Mouse (Mus musculus) MEL (cell line): ENCODE results near the gene Cd59a. TPM values are rescaled to one million over a fixed set of nuclear protein-coding genes. Genes with fewer than 3 reads are reported as not detected.
A peak's percentile ranks its signal among the peaks of the same experiment; 100 is the strongest.

Experiments used
- DNase-seq: peaks from one replicate; pipeline ENCODE4 v3.0.0; 2011; ENCODE audit warnings: low read depth, low spot score
- H3K27ac ChIP-seq: 2 replicates; pipeline ENCODE4 v1.5.1; 2012; ENCODE audit warnings: low read depth, mild to moderate bottlenecking, control low read depth, low read length, moderate library complexity; ENCODE audit not compliant: control insufficient read depth
- H3K27me3 ChIP-seq, 2 experiments: fragments of 150-350 bp in 1 of 2; sonication (generic) in 1 of 2; 2 replicates each; pipeline ENCODE4 v1.6.1; 2012; ENCODE audit warnings: low read length in 2 of 2, mild to moderate bottlenecking in 2 of 2, improper control_type of control experiment in 1 of 2, moderate library complexity in 1 of 2; ENCODE audit not compliant: insufficient read depth in 2 of 2, control insufficient read depth in 1 of 2
- H3K36me3 ChIP-seq, 2 experiments: 2 replicates each; pipeline ENCODE4 v1.6.1; 2012 to 2014; ENCODE audit warnings: low read length in 2 of 2, improper control_type of control experiment in 1 of 2, inconsistent platforms in 1 of 2, mild to moderate bottlenecking in 1 of 2; ENCODE audit not compliant: insufficient read depth in 2 of 2, control insufficient read depth in 1 of 2
- H3K4me1 ChIP-seq, 2 experiments: fragments of 150-350 bp in 1 of 2; sonication (generic) in 1 of 2; 2 replicates each; pipeline ENCODE4 v1.6.1; 2012; ENCODE audit warnings: low read length in 2 of 2, improper control_type of control experiment in 1 of 2, mild to moderate bottlenecking in 1 of 2; ENCODE audit not compliant: insufficient read depth in 2 of 2, control insufficient read depth in 1 of 2
- H3K4me3 ChIP-seq, 2 experiments: fragments of 150-350 bp in 1 of 2; sonication (generic) in 1 of 2; 2 replicates each; pipeline ENCODE4 v1.5.1; 2012; ENCODE audit warnings: low read depth in 2 of 2, low read length in 2 of 2, mild to moderate bottlenecking in 2 of 2, moderate library complexity in 2 of 2, control low read depth in 1 of 2, improper control_type of control experiment in 1 of 2; ENCODE audit not compliant: control insufficient read depth in 1 of 2, insufficient read depth in 1 of 2
- H3K79me2 ChIP-seq: 2 replicates; pipeline ENCODE4 v1.6.1; 2012; ENCODE audit warnings: mild to moderate bottlenecking, low read length, moderate library complexity; ENCODE audit not compliant: control insufficient read depth, poor library complexity, insufficient read depth
- H3K9ac ChIP-seq: 2 replicates; pipeline ENCODE4 v1.6.1; 2012; ENCODE audit warnings: low read depth, mild to moderate bottlenecking, control low read depth, low read length, moderate library complexity; ENCODE audit not compliant: control insufficient read depth, poor library complexity, severe bottlenecking
- H3K9me3 ChIP-seq: fragments of 150-350 bp; sonication (generic); replicated peaks from 2 replicates; pipeline ENCODE4 v1.6.1; 2012; ENCODE audit warnings: mild to moderate bottlenecking, low read length, improper control_type of control experiment, moderate library complexity; ENCODE audit not compliant: insufficient read depth
- BHLHE40 ChIP-seq: IDR thresholded peaks from 2 replicates; pipeline ENCODE4 v1.6.1; 2012; ENCODE audit warnings: low read depth, mild to moderate bottlenecking, inconsistent platforms, low read length, improper control_type of control experiment, borderline replicate concordance
- CHD2 ChIP-seq: IDR thresholded peaks from 2 replicates; pipeline ENCODE4 v1.6.1; 2011; ENCODE audit warnings: low read length, improper control_type of control experiment
- CTCF ChIP-seq, 3 experiments: IDR thresholded peaks in 2 of 3; conservative IDR thresholded peaks in 1 of 3; 2 replicates each; pipeline ENCODE4 v1.5.1; 2011 to 2012; ENCODE audit warnings: low read length in 3 of 3, low read depth in 2 of 3, mild to moderate bottlenecking in 2 of 3, improper control_type of control experiment in 1 of 3, inconsistent platforms in 1 of 3, mixed read lengths in 1 of 3, moderate library complexity in 1 of 3; ENCODE audit not compliant: control insufficient read depth in 1 of 3, insufficient read depth in 1 of 3, poor library complexity in 1 of 3, severe bottlenecking in 1 of 3
- ELF1 ChIP-seq: IDR thresholded peaks from 2 replicates; pipeline ENCODE4 v1.6.1; 2014; ENCODE audit warnings: low read depth, mild to moderate bottlenecking, inconsistent platforms, low read length, improper control_type of control experiment, moderate library complexity
- EP300 ChIP-seq, 2 experiments: IDR thresholded peaks; 2 replicates each; pipeline ENCODE4 v1.6.1; 2011; ENCODE audit warnings: improper control_type of control experiment in 2 of 2, low read length in 2 of 2, low read depth in 1 of 2, mild to moderate bottlenecking in 1 of 2
- ETS1 ChIP-seq: IDR thresholded peaks from 2 replicates; pipeline ENCODE4 v1.6.1; 2012; ENCODE audit warnings: low read depth, mild to moderate bottlenecking, inconsistent platforms, low read length, improper control_type of control experiment, moderate library complexity
- GATA1 ChIP-seq: IDR thresholded peaks from 2 replicates; pipeline ENCODE4 v1.6.1; 2011; ENCODE audit warnings: low read depth, low read length, improper control_type of control experiment
- KAT2A ChIP-seq: conservative IDR thresholded peaks from 2 replicates; pipeline ENCODE4 v1.6.1; 2012; ENCODE audit warnings: low read depth, low read length, improper control_type of control experiment, inconsistent platforms
- MXI1 ChIP-seq: IDR thresholded peaks from 2 replicates; pipeline ENCODE4 v1.6.1; 2011; ENCODE audit warnings: mild to moderate bottlenecking, low read depth, low read length, improper control_type of control experiment
- NELFE ChIP-seq: IDR thresholded peaks from 2 replicates; pipeline ENCODE4 v1.6.1; 2011; ENCODE audit warnings: low read depth, low read length, improper control_type of control experiment
- POLR2AphosphoS2 ChIP-seq: IDR thresholded peaks from 2 replicates; pipeline ENCODE4 v1.6.1; 2011; ENCODE audit warnings: low read length, improper control_type of control experiment
- POLR2AphosphoS5 ChIP-seq: IDR thresholded peaks from 2 replicates; pipeline ENCODE4 v1.6.1; 2012; ENCODE audit warnings: low read depth, borderline replicate concordance, mild to moderate bottlenecking, inconsistent platforms, low read length, moderate library complexity, mixed read lengths
- RAD21 ChIP-seq: IDR thresholded peaks from 2 replicates; pipeline ENCODE4 v1.6.1; 2011; ENCODE audit warnings: mild to moderate bottlenecking, low read depth, low read length, improper control_type of control experiment
- RCOR1 ChIP-seq: IDR thresholded peaks from 2 replicates; pipeline ENCODE4 v1.6.1; 2012; ENCODE audit warnings: low read depth, mild to moderate bottlenecking, inconsistent platforms, low read length, improper control_type of control experiment
- TCF12 ChIP-seq: IDR thresholded peaks from 2 replicates; pipeline ENCODE4 v1.6.1; 2014; ENCODE audit warnings: low read depth, mild to moderate bottlenecking, inconsistent platforms, low read length, improper control_type of control experiment, moderate library complexity
- USF1 ChIP-seq: IDR thresholded peaks from 2 replicates; pipeline ENCODE4 v1.6.1; 2014; ENCODE audit warnings: low read depth, mild to moderate bottlenecking, inconsistent platforms, low read length, improper control_type of control experiment, moderate library complexity
- USF2 ChIP-seq, 2 experiments: IDR thresholded peaks; 2 replicates each; pipeline ENCODE4 v1.6.1; 2011 to 2012; ENCODE audit warnings: improper control_type of control experiment in 2 of 2, low read length in 2 of 2, borderline replicate concordance in 1 of 2, inconsistent platforms in 1 of 2, low read depth in 1 of 2, mild to moderate bottlenecking in 1 of 2; ENCODE audit not compliant: insufficient read depth in 1 of 2
- ZKSCAN1 ChIP-seq: IDR thresholded peaks from 2 replicates; pipeline ENCODE4 v1.6.1; 2012; ENCODE audit warnings: low read depth, mild to moderate bottlenecking, inconsistent platforms, low read length, improper control_type of control experiment, moderate library complexity
- ZNF384 ChIP-seq: IDR thresholded peaks from 2 replicates; pipeline ENCODE4 v1.6.1; 2012; ENCODE audit warnings: low read depth, mild to moderate bottlenecking, inconsistent platforms, low read length, improper control_type of control experiment
- polyA plus RNA-seq, 2 experiments: library from polyadenylated mRNA; stranded (reverse) in 1 of 2; unstranded in 1 of 2; fragments of >175 nt in 1 of 2; fragments of >200 nt in 1 of 2; gene quantifications; 2 replicates each; pipeline versions ENCODE4 v1.2.1 to v1.2.4; 2012; ENCODE audit warnings: low replicate concordance in 2 of 2, low read depth in 1 of 2; ENCODE audit not compliant: insufficient read length in 2 of 2, insufficient read depth in 1 of 2, missing spikeins in 1 of 2
- total RNA-seq: library from RNA; depleted of rRNA; stranded (reverse); fragments of 300-350 nt; gene quantifications from 2 replicates; pipeline ENCODE4 v1.2.3, GENCODE M21; 2012

The Cd59a gene
- total and polyA plus RNA-seq, 3 experiments, result 0.08 to 0.96 TPM; not detected in 1

- peaks cover 9 to 30% of the 10 kb centered on the region in 2 experiments for H3K27me3 ChIP-seq
- H3K9ac ChIP-seq, result peak overlapping the region; percentile 63; the same call in 1 of the 2 replicates
Observed at GRCm38 (mm10) chr2:104123540-104123939, 27.9 kb downstream of the Cd59a start.

DNA sequence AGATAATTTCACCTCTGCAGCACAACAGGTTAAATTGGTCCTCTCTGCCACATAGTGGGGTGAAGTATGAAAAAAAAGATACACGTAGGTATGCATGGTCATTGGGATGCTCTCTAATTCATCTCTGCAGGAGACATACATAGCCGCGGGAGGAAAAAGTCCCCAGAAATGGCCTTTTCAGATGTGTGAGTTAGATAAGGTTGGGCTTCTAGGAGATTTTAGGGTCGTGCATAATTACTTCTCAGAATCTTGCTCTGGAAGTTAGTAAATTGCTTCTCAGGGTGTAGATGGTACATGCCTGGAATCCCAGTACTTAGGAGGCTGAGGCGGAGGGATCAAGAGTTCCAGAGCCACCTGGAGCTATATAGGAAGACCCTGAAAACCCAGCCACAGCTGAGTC is 28.5 kb downstream of the Cd59a start:
- H3K27me3 ChIP-seq, result peaks cover 9 to 30% of the 10 kb centered on the region in 2 experiments
- no peak for DNase-seq
- peaks cover 0 to 20% of the 10 kb centered on the region in 2 experiments; a peak in 2 of 4 replicates for H3K36me3 ChIP-seq
- 0 out of 2 replicates have a peak, but pooled peaks have one; percentile 11 for TF ChIP-seq GATA1
- TF ChIP-seq BHLHE40, result no peak
- no peak overlapping the region for H3K9ac ChIP-seq
- no peak overlapping the region for H3K4me3 ChIP-seq
- H3K9me3 ChIP-seq, result no peaks in the 10 kb centered on the region
- no peak overlapping the region for H3K27ac ChIP-seq
- peaks cover 12 to 19% of the 10 kb centered on the region in 2 experiments for H3K4me1 ChIP-seq
- no peaks in the 10 kb centered on the region for H3K79me2 ChIP-seq

More at GRCm38 (mm10) chr2:104123540-104123939, 27.9 kb downstream of the Cd59a start:
- Histone ChIP-seq H3K79me2 (no peaks in the 10 kb centered on the region), H3K27ac (no peak overlapping the region), H3K4me1 (peaks cover 12 to 19% of the 10 kb centered on the region in 2 experiments), H3K36me3 (peaks cover 0 to 20% of the 10 kb centered on the region in 2 experiments; a peak in 2 of 4 replicates), H3K9me3 (no peaks in the 10 kb centered on the region), H3K4me3 (peak overlapping the region; percentile 72 to 92; a peak in 3 of 4 replicates)
- no peak for TF ChIP-seq KAT2A
- peak; percentile 40; the same call in 1 of the 2 replicates for TF ChIP-seq GATA1
- TF ChIP-seq POLR2AphosphoS2, result no peak
- no peak for TF ChIP-seq ELF1
- TF ChIP-seq TCF12, result 0 out of 2 replicates have a peak, but pooled peaks have one; percentile 23
- TF ChIP-seq ZNF384, result no peak
- no peak for TF ChIP-seq CTCF (IDR thresholded peaks at IDR 0.05 in 2 of 3, conservative IDR thresholded peaks at IDR 0.05 in 1 of 3; ENCODE audit: control insufficient read depth in 1 of 3, insufficient read depth in 1 of 3, low read depth in 2 of 3, low read length in 3 of 3, poor library complexity in 1 of 3, severe bottlenecking in 1 of 3)
- TF ChIP-seq USF2 (IDR thresholded peaks at IDR 0.05; ENCODE audit: borderline replicate concordance in 1 of 2, insufficient read depth in 1 of 2, low read depth in 1 of 2, low read length in 2 of 2), result no peak
- TF ChIP-seq BHLHE40, result no peak
- no peak for TF ChIP-seq CHD2
- TF ChIP-seq USF1, result no peak
- TF ChIP-seq NELFE, result no peak
- no peak for TF ChIP-seq RAD21
- TF ChIP-seq ZKSCAN1, result 0 out of 2 replicates have a peak, but pooled peaks have one; percentile 6
- TF ChIP-seq POLR2AphosphoS5, result no peak
- 0 out of 2 replicates have a peak, but pooled peaks have one; percentile 24 for TF ChIP-seq MXI1
- no peak for TF ChIP-seq ETS1
- peak in 1 of 2 experiments; percentile 26; a peak in 1 of 4 replicates for TF ChIP-seq EP300 (IDR thresholded peaks at IDR 0.05; ENCODE audit: low read depth in 1 of 2, low read length in 2 of 2)
- TF ChIP-seq RCOR1, result 0 out of 2 replicates have a peak, but pooled peaks have one; percentile 28
- peak; percentile 44 for DNase-seq
